24 mouse cellular contexts compared by ENCODE assay signal in the genomic region with DNA sequence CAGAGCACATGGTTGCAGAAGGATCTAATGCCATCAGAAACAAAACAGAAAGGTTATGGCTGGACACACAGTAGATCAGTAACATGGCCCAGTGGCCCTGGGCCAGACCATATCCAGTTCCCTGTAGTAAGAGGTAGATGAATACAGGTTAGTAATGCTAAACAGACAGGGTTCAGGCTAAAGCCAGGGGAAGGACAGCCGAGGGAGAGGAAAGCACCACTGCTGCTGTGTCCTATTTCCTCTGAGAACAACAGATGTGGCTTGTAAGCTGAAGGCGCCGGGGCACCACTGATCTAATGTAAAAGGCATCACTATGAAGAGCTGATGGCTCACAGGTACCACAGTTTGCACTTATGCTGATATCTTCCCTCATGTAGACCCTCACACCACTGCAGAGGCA.
"Had no signal": no experiment of that assay in that cellular context is flagged by ENCODE, and none has a peak within 500 bp of the region (broad histone marks: within the 10 kb centered on the region; RNA-seq: fewer than 3 reads in every experiment).

No protein-coding gene starts in this region.

- H3K4me1 ChIP-seq: hindbrain, embryonic 10.5 days; intestine, embryonic 15.5 days; kidney, embryonic 15.5 days; limb, embryonic 10.5 days; limb, embryonic 12.5 days; liver, embryonic 15.5 days had no signal

- H3K9me3 ChIP-seq: heart, embryonic 10.5 days; heart, embryonic 12.5 days; hindbrain, embryonic 10.5 days; hindbrain, embryonic 12.5 days; intestine, embryonic 15.5 days; kidney, embryonic 15.5 days; limb, embryonic 10.5 days; limb, embryonic 12.5 days; liver, embryonic 13.5 days; liver, embryonic 15.5 days had no signal

- H3K4me2 ChIP-seq: heart, embryonic 12.5 days; hindbrain, embryonic 12.5 days; hindbrain, embryonic 14.5 days; intestine, embryonic 15.5 days; kidney, embryonic 15.5 days; limb, embryonic 12.5 days; liver, embryonic 11.5 days; liver, embryonic 13.5 days; liver, embryonic 15.5 days had no signal

- H3K36me3 ChIP-seq: heart, embryonic 10.5 days; heart, embryonic 12.5 days; hindbrain, embryonic 12.5 days; intestine, embryonic 15.5 days; kidney, embryonic 15.5 days; limb, embryonic 10.5 days; limb, embryonic 12.5 days; liver, embryonic 13.5 days; liver, embryonic 15.5 days had no signal

- H3K4me3 ChIP-seq: heart, embryonic 10.5 days; heart, embryonic 12.5 days; hindbrain, embryonic 10.5 days; hindbrain, embryonic 12.5 days; intestine, embryonic 15.5 days; kidney, embryonic 15.5 days; layer of hippocampus, adult 2 months; left cerebral cortex, adult 2 months; limb, embryonic 10.5 days; limb, embryonic 12.5 days; liver, embryonic 13.5 days; liver, embryonic 15.5 days had no signal

- H3K27ac ChIP-seq: heart, embryonic 10.5 days; hindbrain, embryonic 10.5 days; hindbrain, embryonic 12.5 days; hindbrain, embryonic 14.5 days; intestine, embryonic 15.5 days; kidney, embryonic 15.5 days; layer of hippocampus, adult 2 months; left cerebral cortex, adult 2 months; limb, embryonic 10.5 days; limb, embryonic 12.5 days; liver, embryonic 13.5 days; liver, embryonic 15.5 days had no signal

- H3K9ac ChIP-seq: forebrain, postnatal 0 days; heart, embryonic 12.5 days; hindbrain, embryonic 12.5 days; hindbrain, embryonic 14.5 days; intestine, embryonic 15.5 days; kidney, embryonic 15.5 days; limb, embryonic 12.5 days; liver, embryonic 13.5 days; liver, embryonic 15.5 days had no signal

- ATAC-seq: forebrain, postnatal 0 days; hindbrain, embryonic 16.5 days; inflammation-experienced regulatory T-cells, adult 6 months; intestine, embryonic 15.5 days; intestine, postnatal 0 days had no signal

- DNase-seq: forebrain, postnatal 0 days; gastrocnemius, postnatal 25 days; heart, postnatal 10 days; heart, postnatal 4 days; kidney, postnatal 10 days; kidney, postnatal 4 days; liver; liver, embryonic 13.5 days had no signal

- H3K27me3 ChIP-seq: heart, embryonic 12.5 days; hindbrain, embryonic 12.5 days; intestine, embryonic 15.5 days; kidney, embryonic 15.5 days; limb, embryonic 12.5 days; liver, embryonic 13.5 days; liver, embryonic 15.5 days had no signal
